Mouse (Mus musculus) MEL (cell line): ENCODE results near the gene Cyp26c1.

Experiments
- CTCF ChIP-seq, 3 experiments: IDR thresholded peaks in 2 of 3; conservative IDR thresholded peaks in 1 of 3; 2 replicates each; pipeline ENCODE4 v1.5.1; 2011 to 2012; ENCODE audit warnings: low read length in 3 of 3, low read depth in 2 of 3, mild to moderate bottlenecking in 2 of 3, improper control_type of control experiment in 1 of 3, inconsistent platforms in 1 of 3, mixed read lengths in 1 of 3, moderate library complexity in 1 of 3; ENCODE audit not compliant: control insufficient read depth in 1 of 3, insufficient read depth in 1 of 3, poor library complexity in 1 of 3, severe bottlenecking in 1 of 3
- EP300 ChIP-seq, 2 experiments: IDR thresholded peaks; 2 replicates each; pipeline ENCODE4 v1.6.1; 2011; ENCODE audit warnings: improper control_type of control experiment in 2 of 2, low read length in 2 of 2, low read depth in 1 of 2, mild to moderate bottlenecking in 1 of 2

DNA sequence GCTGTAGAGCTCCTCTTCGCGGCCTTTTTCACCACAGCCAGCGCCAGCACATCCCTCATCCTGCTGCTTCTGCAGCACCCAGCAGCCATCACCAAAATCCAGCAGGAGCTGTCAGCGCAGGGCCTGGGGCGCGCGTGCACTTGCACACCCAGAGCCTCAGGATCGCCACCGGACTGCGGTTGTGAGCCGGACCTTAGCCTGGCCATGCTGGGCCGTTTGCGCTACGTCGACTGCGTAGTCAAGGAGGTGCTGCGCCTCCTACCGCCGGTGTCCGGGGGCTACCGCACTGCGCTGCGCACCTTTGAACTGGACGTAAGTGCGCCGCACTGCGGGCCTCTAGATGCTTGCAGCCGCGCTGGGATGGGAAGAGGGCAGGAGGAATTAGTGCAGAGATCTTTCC, 5.3 kb downstream of the Cyp26c1 start:
- TF ChIP-seq CTCF (IDR thresholded peaks at IDR 0.05 in 2 of 3, conservative IDR thresholded peaks at IDR 0.05 in 1 of 3; ENCODE audit: control insufficient read depth in 1 of 3, insufficient read depth in 1 of 3, low read depth in 2 of 3, low read length in 3 of 3, poor library complexity in 1 of 3, severe bottlenecking in 1 of 3): no peak
- no peak for TF ChIP-seq EP300 (IDR thresholded peaks at IDR 0.05; ENCODE audit: low read depth in 1 of 2, low read length in 2 of 2)
